Mouse (Mus musculus) forebrain, embryonic 10.5 days (tissue): Measurements from ENCODE around the gene Ttc23. TPM values are rescaled to one million over a fixed set of nuclear protein-coding genes. Genes with fewer than 3 reads are reported as not detected.

Experiments
- DNase-seq: peaks from one replicate; pipeline ENCODE4 v3.0.0-alpha.2; 2017; ENCODE audit warnings: low spot score; ENCODE audit errors: extremely low spot score
- H3K27ac ChIP-seq: fragments of 300-500 bp; sonication (generic); 2 replicates; pipeline ENCODE4 v1.5.1; 2016; ENCODE audit warnings: mild to moderate bottlenecking
- H3K27me3 ChIP-seq: fragments of 300-500 bp; sonication (generic); 2 replicates; pipeline ENCODE4 v1.6.1; 2016; ENCODE audit warnings: mild to moderate bottlenecking; ENCODE audit not compliant: poor library complexity, severe bottlenecking
- H3K36me3 ChIP-seq: fragments of 300-500 bp; sonication (generic); replicated peaks from 2 replicates; pipeline ENCODE4 v1.6.1; 2016; ENCODE audit warnings: mild to moderate bottlenecking, moderate library complexity
- H3K4me1 ChIP-seq: fragments of 300-500 bp; sonication (generic); 2 replicates; pipeline ENCODE4 v1.6.1; 2016
- H3K4me3 ChIP-seq: fragments of 300-500 bp; sonication (generic); 2 replicates; pipeline ENCODE4 v1.5.1; 2016; ENCODE audit warnings: mild to moderate bottlenecking, moderate library complexity
- H3K9me3 ChIP-seq: fragments of 300-500 bp; sonication (generic); 2 replicates; pipeline ENCODE4 v1.6.1; 2016; ENCODE audit warnings: mild to moderate bottlenecking, moderate library complexity
- WGBS: fragments of 180-500 bp; shearing (Covaris S2); methylation state at CpG from one replicate; pipeline ENCODE4 v1.1.7; 2016; 5-methylcytosine and 5-hydroxymethylcytosine counted together
- microRNA-seq: library from miRNA; unstranded; fragments of <30 nt; microRNA quantifications from one replicate; pipeline ENCODE4, GENCODE M21; 2017
- polyA plus RNA-seq: library from polyadenylated mRNA; unstranded; fragments of >200 nt; fragmentation: Nextera tagmentation; extraction: Ambion mirVana; gene quantifications from 2 replicates; pipeline ENCODE4 v1.2.1, GENCODE M21; 2016

Gene Ttc23
- polyA plus RNA-seq, 1 experiment from 2014 or later: 33.9 TPM

DNA sequence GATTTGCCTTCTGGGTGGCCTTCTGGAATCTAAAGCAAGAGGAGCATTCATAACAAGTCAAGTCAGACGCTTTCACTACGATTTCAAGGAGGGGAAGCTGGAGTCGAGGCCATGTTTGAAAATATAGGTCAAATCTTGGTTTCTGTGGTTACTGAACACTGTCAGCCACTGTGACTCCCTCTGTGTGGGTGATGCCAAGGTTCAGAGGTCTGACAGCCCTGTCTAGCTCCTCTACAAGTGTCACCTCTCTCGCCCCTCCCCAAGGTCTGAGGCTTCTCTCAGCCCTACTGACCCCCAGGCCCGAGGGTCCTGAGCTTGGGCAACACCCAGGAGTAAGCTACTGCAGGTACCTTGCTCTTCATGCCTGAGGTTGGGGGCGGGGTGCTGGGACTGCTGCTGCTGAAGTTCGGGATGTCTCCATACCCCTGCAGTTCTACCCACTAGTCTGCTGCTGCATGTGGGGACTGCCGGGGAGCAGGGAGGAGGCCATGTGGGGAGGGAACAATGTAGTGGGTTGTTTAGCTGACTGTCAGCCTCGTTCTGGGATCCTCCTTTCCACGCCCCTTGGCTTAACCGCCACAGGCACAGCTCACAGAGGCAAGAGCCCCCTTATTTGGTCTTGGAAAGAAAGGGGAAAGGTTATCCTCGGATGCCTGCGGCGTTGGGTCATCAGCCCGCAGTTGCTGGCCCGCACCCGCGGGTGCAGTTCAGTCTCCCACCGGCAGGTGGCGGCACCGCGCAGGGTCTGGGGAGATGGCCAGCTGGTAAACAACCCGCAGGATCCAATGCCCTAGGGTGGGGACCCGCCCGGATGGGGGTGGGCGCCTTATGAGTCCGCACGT lies 156.0 kb downstream of the Ttc23 start:
- 20% methylated on average over 28 of the region's 28 CpGs for WGBS
- no peaks in the 10 kb centered on the region for H3K9me3 ChIP-seq
- peak; percentile 88 for DNase-seq
- peaks cover 14% of the 10 kb centered on the region for H3K4me1 ChIP-seq
- no peaks in the 10 kb centered on the region for H3K36me3 ChIP-seq
- peak overlapping the region; percentile 74 for H3K27ac ChIP-seq
- peaks cover 14% of the 10 kb centered on the region for H3K27me3 ChIP-seq
- peak overlapping the region; percentile 51 for H3K4me3 ChIP-seq

DNA sequence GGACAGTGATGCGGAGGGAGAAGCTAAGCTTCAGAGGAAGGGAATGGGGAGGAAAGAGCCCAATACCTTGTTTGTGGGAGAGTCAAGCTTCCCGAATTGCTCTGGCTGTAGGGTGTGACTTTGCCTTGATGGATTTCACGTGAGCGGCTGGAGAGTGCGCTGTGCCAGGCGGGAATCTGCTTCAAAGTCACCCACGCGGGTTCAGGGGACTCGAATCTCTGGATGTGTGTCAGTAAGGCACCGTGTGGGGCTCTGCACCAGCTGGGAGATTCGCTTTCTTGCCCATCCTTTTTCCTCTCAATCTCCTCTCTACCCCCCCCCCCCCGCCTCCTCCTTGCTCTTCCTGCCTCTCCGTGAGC lies 156.6 kb downstream of the Ttc23 start:
- Histone ChIP-seq H3K27me3 (peaks cover 14% of the 10 kb centered on the region), H3K27ac (peak overlapping the region; percentile 74), H3K4me1 (peaks cover 14% of the 10 kb centered on the region), H3K36me3 (no peaks in the 10 kb centered on the region), H3K9me3 (no peaks in the 10 kb centered on the region), H3K4me3 (peak overlapping the region; percentile 51)
- no peak for DNase-seq
- 18% methylated on average over 12 of the region's 13 CpGs for WGBS

Small RNA genes within 50 kb of the gene (microRNA-seq; reads per million reads assigned to microRNA genes)
- gene Gm23844: not detected

Other genes starting within 250 kb of the Ttc23 start
- 16.0 and 16.7 TPM in 2 replicates for gene Lrrc28, start 2.1 kb upstream of the Ttc23 start, polyA plus RNA-seq
- 0.62 and 0.78 TPM in 2 replicates for gene Synm, start 112.3 kb downstream of the Ttc23 start, polyA plus RNA-seq